Mouse (Mus musculus) thymus, postnatal 25 days (tissue): ENCODE measurements around the gene Padi6.

Experiments used
- DNase-seq: peaks from one replicate; pipeline ENCODE4 v3.0.0; 2022

Padi6 gene

GRCm38 (mm10) chr4:140747978-140748377 is 5.5 kb upstream of the Padi6 start:
- DNase-seq = no peak

DNA sequence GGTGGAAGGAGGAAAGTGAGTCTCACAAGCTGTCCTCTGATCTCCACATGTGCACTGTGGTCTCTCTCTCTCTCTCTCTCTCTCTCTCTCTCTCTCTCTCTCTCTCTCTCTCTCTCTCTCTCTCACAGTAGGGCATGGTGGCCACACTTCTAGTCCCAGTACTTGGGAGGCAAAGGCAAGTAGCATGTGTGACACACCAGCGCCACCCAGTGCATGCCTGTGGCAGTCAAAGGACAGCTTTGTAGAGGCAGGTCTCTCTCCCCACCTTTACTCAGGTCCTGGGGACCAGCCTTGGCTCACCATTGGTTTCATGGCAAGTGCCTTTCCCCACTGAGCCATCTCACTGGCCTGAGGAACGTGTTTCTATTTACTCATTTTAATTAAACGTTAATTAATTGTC is 2.2 kb upstream of the Padi6 start:
- DNase-seq = peak; percentile 80

- DNase-seq = no peak
These were observed 643 bp upstream of the Padi6 start for GRCm38 (mm10) chr4:140743086-140743485.

DNA sequence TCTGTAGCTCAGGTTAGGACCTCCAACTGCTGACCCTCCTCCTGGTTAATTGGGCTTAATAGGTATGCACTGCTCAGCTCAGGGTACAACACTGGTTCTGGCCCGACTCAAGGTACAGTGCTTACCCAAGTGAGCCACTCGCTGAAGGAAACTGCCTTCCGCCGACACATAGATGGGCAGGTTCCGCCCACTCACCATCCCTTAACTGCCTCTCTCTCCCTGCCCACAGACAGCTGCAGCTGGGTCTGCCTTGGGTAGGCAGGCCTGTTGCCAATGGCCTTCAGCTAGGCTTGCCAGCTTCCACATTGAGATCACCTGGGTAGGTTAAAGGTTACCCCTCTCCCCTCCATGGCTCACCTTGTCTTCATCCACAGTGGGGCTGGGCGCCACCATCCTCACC is 1.0 kb downstream of the Padi6 start:
- DNase-seq = no peak

DNA sequence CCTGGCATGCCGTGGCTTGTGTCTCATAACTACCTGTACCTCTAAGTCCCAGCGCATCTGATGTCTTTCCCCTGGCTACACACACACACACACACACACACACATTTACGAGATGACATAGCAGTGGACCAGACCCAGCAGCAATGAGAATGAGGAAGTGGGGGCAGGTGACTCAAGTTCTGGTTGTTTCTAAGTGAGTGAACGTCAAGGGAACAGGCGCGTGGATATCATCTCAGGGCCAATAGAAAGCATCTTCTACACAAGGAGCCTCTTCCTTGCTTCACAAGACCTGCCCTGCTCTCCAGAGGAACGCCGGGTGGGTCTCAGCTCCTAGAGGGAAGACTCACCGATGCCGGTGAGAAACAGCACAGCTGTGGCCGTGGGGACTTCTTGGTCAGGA is 1.8 kb downstream of the Padi6 start:
- DNase-seq = no peak

- no peak for DNase-seq
These were observed 9.6 kb downstream of the Padi6 start for GRCm38 (mm10) chr4:140732871-140733270.

DNA sequence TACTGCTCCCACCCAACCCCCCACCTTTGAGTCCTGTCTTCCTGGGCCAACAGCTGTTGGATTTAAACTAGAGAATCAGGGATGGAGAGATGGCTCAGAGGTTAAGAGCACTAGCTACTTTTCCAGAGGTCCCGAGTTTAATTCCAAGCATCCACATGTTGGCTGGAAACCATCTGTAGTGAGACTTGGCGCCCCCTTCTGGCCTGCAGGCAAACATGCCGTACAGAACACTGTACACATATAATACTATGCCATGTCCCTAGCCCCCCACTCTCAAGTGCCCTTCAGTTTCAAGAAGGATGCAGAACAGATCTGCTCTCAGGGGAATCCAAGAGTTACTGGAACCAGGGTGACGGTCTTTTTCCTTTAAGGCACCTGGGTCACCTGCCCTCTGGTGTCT is 10.8 kb downstream of the Padi6 start:
- DNase-seq = no peak

GRCm38 (mm10) chr4:140726907-140727306 is 15.5 kb downstream of the Padi6 start:
- no peak for DNase-seq

- no peak for DNase-seq
These were observed 17.7 kb downstream of the Padi6 start for GRCm38 (mm10) chr4:140724739-140725138.

GRCm38 (mm10) chr4:140723801-140724200 is 18.6 kb downstream of the Padi6 start:
- peak; percentile 49 for DNase-seq

GRCm38 (mm10) chr4:140723192-140723591 is 19.3 kb downstream of the Padi6 start:
- DNase-seq = no peak

- DNase-seq = no peak
These were observed 19.7 kb downstream of the Padi6 start for GRCm38 (mm10) chr4:140722710-140723109.

GRCm38 (mm10) chr4:140721968-140722490 is 20.4 kb downstream of the Padi6 start:
- DNase-seq = no peak

GRCm38 (mm10) chr4:140720091-140720490 is 22.4 kb downstream of the Padi6 start:
- no peak for DNase-seq

- DNase-seq = no peak
These were observed 24.0 kb downstream of the Padi6 start for GRCm38 (mm10) chr4:140718436-140718835.

GRCm38 (mm10) chr4:140716994-140717393 is 25.4 kb downstream of the Padi6 start:
- DNase-seq = no peak

DNA sequence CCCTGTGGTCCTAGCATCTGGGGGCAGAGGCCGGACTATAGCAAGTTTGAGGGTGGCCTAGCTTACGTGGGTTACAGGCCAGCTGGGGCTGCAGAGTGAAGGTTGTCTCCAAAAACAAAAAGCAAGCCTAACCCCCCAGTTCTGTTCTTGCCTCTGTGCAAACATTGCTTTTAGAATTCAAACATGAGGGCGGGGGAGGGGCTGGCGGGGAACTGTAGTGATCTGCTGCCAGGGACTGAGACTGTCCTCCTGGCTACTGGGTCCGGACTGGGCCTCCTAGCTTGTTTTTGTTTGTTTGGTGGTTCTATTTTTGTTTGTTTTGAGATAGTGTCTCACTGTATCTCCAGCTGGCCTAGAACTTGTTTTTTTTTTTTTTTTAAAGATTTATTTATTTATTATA is 27.9 kb downstream of the Padi6 start:
- no peak for DNase-seq

- peak; percentile 83 for DNase-seq
These were observed 28.7 kb downstream of the Padi6 start for GRCm38 (mm10) chr4:140713480-140714365.

- no peak for DNase-seq
These were observed 31.1 kb downstream of the Padi6 start for GRCm38 (mm10) chr4:140711360-140711759.

DNA sequence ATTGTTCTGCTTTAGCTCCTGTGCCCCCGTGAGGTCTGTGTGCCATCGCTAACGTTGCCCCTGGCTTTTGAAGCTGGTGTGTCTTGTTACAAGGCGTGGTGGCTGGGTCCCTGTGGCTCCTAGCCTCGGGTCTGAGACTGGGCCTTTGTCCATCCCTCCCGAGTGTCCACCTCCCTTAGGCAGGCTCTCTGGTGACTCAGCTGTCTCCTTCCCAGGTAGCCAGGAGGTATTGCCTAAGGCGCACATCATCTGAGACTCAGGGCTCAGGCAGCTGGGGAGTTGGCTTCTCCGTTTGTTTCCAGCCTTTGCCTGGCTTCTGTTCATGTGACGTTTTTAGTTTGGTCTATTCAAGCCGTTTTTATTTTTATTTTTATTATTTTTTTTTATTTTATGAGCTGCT is 31.7 kb downstream of the Padi6 start:
- no peak for DNase-seq

GRCm38 (mm10) chr4:140709617-140710016 is 32.8 kb downstream of the Padi6 start:
- DNase-seq = no peak

DNA sequence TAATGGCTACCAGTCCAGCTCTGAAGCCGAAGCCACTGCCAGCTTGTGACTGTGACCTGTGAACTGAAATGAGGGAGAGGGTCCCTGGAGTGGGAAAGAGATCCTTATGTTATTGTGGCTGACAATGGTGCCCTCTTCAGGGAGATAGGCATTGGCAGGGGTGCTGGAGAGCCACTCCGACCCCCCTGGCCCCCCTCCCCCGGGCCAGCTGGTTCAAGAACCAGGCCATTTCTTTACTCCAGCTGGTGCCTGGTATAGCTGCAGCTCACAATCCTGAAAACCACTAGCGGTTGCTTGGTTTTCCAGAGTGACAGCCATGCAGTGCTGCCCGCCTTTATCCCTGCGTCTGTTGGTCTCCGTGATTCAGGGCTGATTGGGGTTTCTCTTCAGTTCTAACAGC is 33.3 kb downstream of the Padi6 start:
- DNase-seq = no peak

- DNase-seq = no peak
These were observed 34.0 kb downstream of the Padi6 start for GRCm38 (mm10) chr4:140708297-140708927.

DNA sequence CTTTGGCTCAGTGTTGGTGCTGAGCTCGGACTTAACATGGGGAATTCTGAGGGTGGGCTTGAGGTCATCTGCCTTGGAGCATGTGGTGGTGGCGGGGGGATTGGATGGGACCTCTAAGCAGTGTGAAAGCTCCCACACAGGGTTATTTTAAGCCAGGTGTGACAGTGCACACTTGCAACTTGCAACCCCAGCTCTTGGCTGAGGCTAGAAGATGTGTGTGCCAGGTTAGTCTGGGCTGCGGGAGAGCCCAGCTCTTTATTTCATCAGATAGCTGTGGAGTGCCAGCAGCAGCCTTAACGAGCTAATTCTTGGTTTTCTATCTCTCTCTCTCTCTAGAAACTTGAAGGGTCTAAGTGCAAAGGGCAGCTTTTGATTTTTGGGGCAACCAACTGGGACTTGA is 34.8 kb downstream of the Padi6 start:
- DNase-seq = no peak
